Mouse (Mus musculus) cerebellum, adult 2 months (tissue): ENCODE data around the gene Cenpm. TPM values are rescaled to one million over a fixed set of nuclear protein-coding genes. Genes with fewer than 3 reads are reported as not detected.

ENCODE experiments used
- DNase-seq, 2 experiments: peaks; one replicate each; pipeline ENCODE4 v3.0.0; 2021
- H3K27ac ChIP-seq: fragments of 200-500 bp; 2 replicates; pipeline ENCODE4 v1.5.1; 2012; ENCODE audit warnings: low read length, control low read depth, inconsistent platforms; ENCODE audit not compliant: insufficient read depth
- H3K27me3 ChIP-seq: fragments of 200-500 bp; 2 replicates; pipeline ENCODE4 v1.6.1; 2012; ENCODE audit warnings: inconsistent platforms, mild to moderate bottlenecking, low read length, moderate library complexity; ENCODE audit not compliant: control insufficient read depth, insufficient read depth
- H3K4me1 ChIP-seq: fragments of 200-500 bp; 2 replicates; pipeline ENCODE4 v1.6.1; 2011; ENCODE audit warnings: low read length; ENCODE audit not compliant: control insufficient read depth, insufficient read depth
- H3K4me3 ChIP-seq: fragments of 200-500 bp; replicated peaks from 2 replicates; pipeline ENCODE3; 2011; ENCODE audit warnings: mild to moderate bottlenecking, low read depth, low read length, control low read depth; ENCODE audit not compliant: insufficient read depth
- CTCF ChIP-seq: fragments of 200-500 bp; IDR thresholded peaks from 2 replicates; pipeline ENCODE4 v1.5.1; 2011; ENCODE audit warnings: low read depth, mild to moderate bottlenecking, control low read depth, low read length, moderate library complexity, borderline replicate concordance; ENCODE audit not compliant: insufficient read depth
- POLR2A ChIP-seq: fragments of 200-500 bp; IDR thresholded peaks from 2 replicates; pipeline ENCODE4 v1.6.1; 2011; ENCODE audit warnings: low read length, control low read depth, borderline replicate concordance; ENCODE audit not compliant: insufficient read depth
- WGBS: fragments of 180-500 bp; shearing (Covaris S2); methylation state at CpG from one replicate; pipeline ENCODE4 v1.1.7; 2018; 5-methylcytosine and 5-hydroxymethylcytosine counted together
- polyA plus RNA-seq: library from polyadenylated mRNA; depleted of rRNA; stranded (reverse); fragments of >200 nt; gene quantifications from 2 replicates; pipeline ENCODE4 v1.2.3, GENCODE M21; 2012

Gene Cenpm
- polyA plus RNA-seq, 1 experiment = 3.6 TPM

- Histone ChIP-seq H3K27ac (no peak overlapping the region), H3K4me1 (peaks cover 32% of the 10 kb centered on the region), H3K4me3 (no peak overlapping the region), H3K27me3 (no peaks in the 10 kb centered on the region)
- TF ChIP-seq POLR2A (no peak), CTCF (no peak)
- 20% methylated on average over 12 of the region's 12 CpGs for WGBS
- peak; percentile 62 to 63 for DNase-seq
Measured at GRCm38 (mm10) chr15:82196300-82196699, 48.2 kb downstream of the Cenpm start.

GRCm38 (mm10) chr15:82192617-82193016 lies 51.9 kb downstream of the Cenpm start:
- H3K27me3 ChIP-seq = no peaks in the 10 kb centered on the region
- H3K27ac ChIP-seq = no peak overlapping the region
- WGBS = 43% methylated on average over 8 of the region's 8 CpGs
- no peak overlapping the region for H3K4me3 ChIP-seq
- TF ChIP-seq CTCF (no peak), POLR2A (no peak)
- no peak for DNase-seq
- peaks cover 18% of the 10 kb centered on the region for H3K4me1 ChIP-seq

GRCm38 (mm10) chr15:82188481-82189240 lies 55.9 kb downstream of the Cenpm start:
- peak in 1 of 2 experiments; percentile 42 for DNase-seq
- Histone ChIP-seq H3K27me3 (no peaks in the 10 kb centered on the region), H3K4me3 (no peak overlapping the region), H3K4me1 (peaks cover 13% of the 10 kb centered on the region), H3K27ac (no peak overlapping the region)
- TF ChIP-seq POLR2A = no peak
- TF ChIP-seq CTCF = no peak
- WGBS = 32% methylated on average over 10 of the region's 10 CpGs

- no peak overlapping the region for H3K27ac ChIP-seq
- 88% methylated on average over 1 of the region's 1 CpGs for WGBS
- DNase-seq = no peak
- H3K4me3 ChIP-seq = no peak overlapping the region
- H3K4me1 ChIP-seq = peaks cover 13% of the 10 kb centered on the region
- no peak for TF ChIP-seq CTCF
- TF ChIP-seq POLR2A = no peak
- no peaks in the 10 kb centered on the region for H3K27me3 ChIP-seq
Measured at GRCm38 (mm10) chr15:82187924-82188323, 56.6 kb downstream of the Cenpm start.

- Histone ChIP-seq H3K4me3 (no peak overlapping the region), H3K27me3 (no peaks in the 10 kb centered on the region), H3K27ac (no peak overlapping the region), H3K4me1 (peaks cover 13% of the 10 kb centered on the region)
- DNase-seq = no peak
- 90% methylated on average over 4 of the region's 4 CpGs for WGBS
- TF ChIP-seq CTCF = no peak
- no peak for TF ChIP-seq POLR2A
Measured at GRCm38 (mm10) chr15:82187401-82187800, 57.1 kb downstream of the Cenpm start.

GRCm38 (mm10) chr15:82186931-82187330 lies 57.6 kb downstream of the Cenpm start:
- Histone ChIP-seq H3K4me3 (no peak overlapping the region), H3K27me3 (no peaks in the 10 kb centered on the region), H3K4me1 (peaks cover 13% of the 10 kb centered on the region), H3K27ac (no peak overlapping the region)
- WGBS = 72% methylated on average over 5 of the region's 5 CpGs
- DNase-seq = no peak
- no peak for TF ChIP-seq CTCF
- no peak for TF ChIP-seq POLR2A

- DNase-seq = no peak
- Histone ChIP-seq H3K27ac (no peak overlapping the region), H3K4me1 (peaks cover 13% of the 10 kb centered on the region), H3K27me3 (no peaks in the 10 kb centered on the region), H3K4me3 (no peak overlapping the region)
- TF ChIP-seq CTCF (no peak), POLR2A (no peak)
- 78% methylated on average over 14 of the region's 14 CpGs for WGBS
Measured at GRCm38 (mm10) chr15:82186131-82186530, 58.4 kb downstream of the Cenpm start.
